Mouse (Mus musculus): Measurements from ENCODE around the gene 1700001C19Rik.

Gene 1700001C19Rik

GRCm38 (mm10) chr17:47381917-47382316 lies 55.3 kb downstream of the 1700001C19Rik start:
- DNase-seq (ENCODE audit: inconsistent age in 2 of 2, low spot score in 1 of 2): no peak

GRCm38 (mm10) chr17:47378133-47378532 lies 59.0 kb downstream of the 1700001C19Rik start:
- DNase-seq (ENCODE audit: inconsistent age in 2 of 2, low spot score in 1 of 2): no peak

DNA sequence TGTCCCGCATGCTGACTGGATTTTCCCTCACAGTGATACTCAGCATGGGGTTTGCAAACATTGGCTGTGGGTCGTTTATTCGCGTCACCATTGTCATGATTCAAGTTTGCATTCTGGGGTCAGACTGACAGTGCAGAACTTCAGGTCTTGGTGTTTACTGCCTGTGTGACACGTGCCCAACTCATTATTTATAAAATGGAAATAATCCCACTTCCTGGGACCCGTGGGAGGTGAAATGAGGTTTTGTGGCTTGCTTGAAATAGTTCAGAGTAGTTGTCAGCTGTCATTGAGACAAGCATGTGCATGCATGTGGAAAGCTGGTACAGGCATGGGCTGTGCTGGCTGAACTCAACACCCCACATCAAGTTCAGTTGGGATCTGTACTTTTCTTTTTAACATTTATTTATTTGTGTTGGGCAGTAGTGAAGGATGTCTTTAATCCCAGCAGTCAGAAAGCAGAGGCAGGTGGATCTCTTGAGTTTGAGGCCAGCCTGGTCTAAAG lies 60.3 kb downstream of the 1700001C19Rik start:
- no peak for DNase-seq (ENCODE audit: inconsistent age in 2 of 2, low spot score in 1 of 2)

DNA sequence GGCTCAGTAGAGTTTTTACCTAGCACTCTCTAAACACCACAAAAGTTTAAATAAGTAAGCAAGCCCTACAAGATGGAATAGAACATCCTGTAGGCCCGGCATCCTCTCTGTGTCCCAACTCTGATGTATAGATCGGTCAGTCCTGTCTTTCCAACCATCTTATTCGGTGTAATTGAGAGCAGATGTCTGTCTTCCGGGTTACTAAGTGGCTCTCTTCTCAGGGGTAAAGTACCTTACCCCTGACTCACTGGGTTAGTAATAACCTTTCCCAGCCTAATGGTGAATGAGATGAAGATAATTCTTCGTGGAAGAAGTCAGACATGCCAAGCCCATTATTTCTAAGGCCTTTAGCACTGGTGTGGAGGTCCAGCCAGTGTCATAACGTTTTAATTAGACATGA lies 63.2 kb downstream of the 1700001C19Rik start:
- DNase-seq (ENCODE audit: inconsistent age in 2 of 2, low spot score in 1 of 2): no peak

- DNase-seq (ENCODE audit: inconsistent age in 2 of 2, low spot score in 1 of 2): peak; percentile 45 to 90
Observed at GRCm38 (mm10) chr17:47371451-47371850, 65.7 kb downstream of the 1700001C19Rik start.

GRCm38 (mm10) chr17:47369087-47369443 lies 68.1 kb downstream of the 1700001C19Rik start:
- no peak for DNase-seq (ENCODE audit: inconsistent age in 2 of 2, low spot score in 1 of 2)

GRCm38 (mm10) chr17:47368401-47369086 lies 68.6 kb downstream of the 1700001C19Rik start, which contains the start of gene Mrps10:
Mrps10 (plus strand) TSS chr17:47368887.
- peak; percentile 85 to 95 for DNase-seq (ENCODE audit: inconsistent age in 2 of 2, low spot score in 1 of 2)
